Mouse (Mus musculus): ENCODE results near the gene Zfp112.

- TF ChIP-seq HCFC1 (IDR thresholded peaks at IDR 0.05; ENCODE audit: low read depth, low read length) = no peak
- no peak for TF ChIP-seq POLR2A (IDR thresholded peaks at IDR 0.05; ENCODE audit: control insufficient read depth in 1 of 2, insufficient read depth in 1 of 2, low read depth in 1 of 2, low read length in 2 of 2, poor library complexity in 1 of 2)
- TF ChIP-seq EP300 (IDR thresholded peaks at IDR 0.05; ENCODE audit: low read depth in 1 of 2, low read length in 2 of 2) = no peak
- TF ChIP-seq CTCF (IDR thresholded peaks at IDR 0.05 in 2 of 3, conservative IDR thresholded peaks at IDR 0.05 in 1 of 3; ENCODE audit: control insufficient read depth in 1 of 3, insufficient read depth in 1 of 3, low read depth in 2 of 3, low read length in 3 of 3, poor library complexity in 1 of 3, severe bottlenecking in 1 of 3) = no peak
- no peak for TF ChIP-seq MAZ (IDR thresholded peaks at IDR 0.05; ENCODE audit: low read depth, low read length)
- no peak for TF ChIP-seq ETS1 (IDR thresholded peaks at IDR 0.05; ENCODE audit: low read depth, low read length)
- no peak for TF ChIP-seq GATA1 (IDR thresholded peaks at IDR 0.05; ENCODE audit: low read depth, low read length)
- no peak for TF ChIP-seq TCF12 (IDR thresholded peaks at IDR 0.05; ENCODE audit: low read depth, low read length)
- TF ChIP-seq ZNF384 (IDR thresholded peaks at IDR 0.05; ENCODE audit: low read depth, low read length) = no peak
Observed at GRCm38 (mm10) chr7:24104403-24104802, 7.7 kb upstream of the Zfp112 start.
